Mouse (Mus musculus) E14TG2a.4 (cell line): ENCODE results near the gene Zfp11.

Experiments used
- CTCF ChIP-seq: conservative IDR thresholded peaks from 2 replicates; pipeline ENCODE4 v1.5.1; 2014; ENCODE audit warnings: low read length
- NANOG ChIP-seq: IDR thresholded peaks from 2 replicates; pipeline ENCODE4 v1.6.1; 2014; ENCODE audit warnings: borderline replicate concordance, low read length, mixed read lengths

GRCm38 (mm10) chr5:129611060-129611459 lies 58.8 kb downstream of the Zfp11 start:
- peak; percentile 59 for TF ChIP-seq CTCF
- TF ChIP-seq NANOG = no peak
